Mouse (Mus musculus): ENCODE data around the gene Abhd17b. TPM values are rescaled to one million over a fixed set of nuclear protein-coding genes. Genes with fewer than 3 reads are reported as not detected.
A peak's percentile ranks its signal among the peaks of the same experiment; 100 is the strongest.

The Abhd17b gene
- 55.3 and 55.6 TPM in 2 replicates for polyA plus RNA-seq (2014; fragmentation: Nextera tagmentation; extraction: Ambion mirVana)

- H3K4me2 ChIP-seq: peak within 1 kb of the TSS; percentile 85
- peak; percentile 67 for ATAC-seq (ENCODE audit: low FRiP score)
Measured at GRCm38 (mm10) chr19:21653172-21653981, at the start of gene Abhd17b. Abhd17b (plus strand) TSS chr19:21653185.

GRCm38 (mm10) chr19:21603836-21604235 is 49.1 kb upstream of the Abhd17b start:
- no peaks in the 10 kb centered on the region; the same call in 1 of the 2 replicates for H3K9me3 ChIP-seq (ENCODE audit: control insufficient read depth, low read length)
- DNase-seq (ENCODE audit: low spot score, missing footprints) (no peak), ATAC-seq (ENCODE audit: low FRiP score) (no peak)
- H3K27ac ChIP-seq (ENCODE audit: low read depth, low read length): no peak overlapping the region
- no peak overlapping the region for H3K9ac ChIP-seq (ENCODE audit: low read length)
- WGBS: 79% methylated on average over 3 of the region's 3 CpGs
- no peaks in the 10 kb centered on the region for H3K27me3 ChIP-seq (ENCODE audit: control insufficient read depth, insufficient read depth, low read length)
- H3K36me3 ChIP-seq (ENCODE audit: control insufficient read depth, insufficient read depth, low read length): no peaks in the 10 kb centered on the region
- H3K4me1 ChIP-seq (ENCODE audit: control insufficient read depth, insufficient read depth, low read length): peaks cover 7% of the 10 kb centered on the region; the same call in 1 of the 2 replicates
- H3K4me3 ChIP-seq (ENCODE audit: low read depth, low read length): no peak overlapping the region
- H3K4me2 ChIP-seq: no peak overlapping the region

More at GRCm38 (mm10) chr19:21653172-21653981, at the start of gene Abhd17b:
- Histone ChIP-seq H3K27ac (ENCODE audit: low read depth, low read length) (peak within 1 kb of the TSS; percentile 99), H3K36me3 (ENCODE audit: control insufficient read depth, insufficient read depth, low read length) (no peaks in the 10 kb centered on the region), H3K9me3 (ENCODE audit: control insufficient read depth, low read length) (no peaks in the 10 kb centered on the region), H3K4me1 (ENCODE audit: control insufficient read depth, insufficient read depth, low read length) (peaks cover 14% of the 10 kb centered on the region), H3K4me3 (ENCODE audit: low read depth, low read length) (peak within 1 kb of the TSS; percentile 90), H3K27me3 (ENCODE audit: control insufficient read depth, insufficient read depth, low read length) (no peaks in the 10 kb centered on the region), H3K9ac (ENCODE audit: low read length) (peak within 1 kb of the TSS; percentile 95)
- DNase-seq (ENCODE audit: low spot score, missing footprints): peak; percentile 96
- under 1% methylated on average over 68 of the region's 105 CpGs for WGBS

DNA sequence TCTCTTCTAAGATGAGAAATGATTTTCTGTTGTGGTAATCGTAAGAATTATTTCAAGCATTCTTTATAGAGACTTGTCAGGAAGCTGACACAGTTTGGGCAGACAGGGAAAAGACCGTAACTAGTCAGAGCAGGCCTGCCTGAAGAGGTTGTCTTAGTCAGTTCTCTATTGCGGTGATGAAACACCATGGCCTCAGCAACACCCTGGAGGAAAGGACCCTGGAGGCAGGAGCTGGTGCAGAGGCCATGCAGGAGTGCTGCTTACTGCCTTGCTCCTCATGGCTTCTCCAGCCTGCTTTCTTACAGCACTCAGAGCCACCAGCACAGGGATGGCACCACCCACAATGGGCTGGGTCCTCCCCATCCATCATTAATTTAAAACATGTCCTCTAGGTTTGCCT is 47.7 kb upstream of the Abhd17b start:
- ATAC-seq (ENCODE audit: low FRiP score) (no peak), DNase-seq (ENCODE audit: low spot score, missing footprints) (no peak)
- no peak overlapping the region for H3K9ac ChIP-seq (ENCODE audit: low read length)
- no peak overlapping the region for H3K4me3 ChIP-seq (ENCODE audit: low read depth, low read length)
- H3K27me3 ChIP-seq (ENCODE audit: control insufficient read depth, insufficient read depth, low read length): no peaks in the 10 kb centered on the region
- WGBS: 95% methylated on average over 3 of the region's 3 CpGs
- no peaks in the 10 kb centered on the region for H3K36me3 ChIP-seq (ENCODE audit: control insufficient read depth, insufficient read depth, low read length)
- no peak overlapping the region for H3K4me2 ChIP-seq
- no peaks in the 10 kb centered on the region; the same call in 1 of the 2 replicates for H3K9me3 ChIP-seq (ENCODE audit: control insufficient read depth, low read length)
- peaks cover 7% of the 10 kb centered on the region; the same call in 1 of the 2 replicates for H3K4me1 ChIP-seq (ENCODE audit: control insufficient read depth, insufficient read depth, low read length)
- H3K27ac ChIP-seq (ENCODE audit: low read depth, low read length): no peak overlapping the region

DNA sequence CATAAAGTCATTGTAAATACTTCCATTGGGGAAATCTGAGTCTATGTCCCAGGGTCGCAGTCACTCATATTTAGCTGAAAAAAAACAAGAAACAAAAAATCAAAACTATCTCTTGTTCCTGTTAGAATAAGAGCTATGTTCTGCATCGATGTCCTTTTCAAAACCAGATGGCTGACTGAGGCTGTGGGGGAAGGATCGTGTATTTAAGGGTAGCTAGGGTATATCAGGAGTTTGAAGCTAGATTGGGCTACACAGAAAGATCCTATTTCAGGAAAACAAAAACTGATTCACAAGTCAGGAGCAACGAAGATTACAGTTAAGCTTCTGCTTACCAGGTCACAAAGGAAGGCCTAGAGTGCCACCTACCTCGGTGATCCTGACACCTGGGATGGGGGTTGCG is 42.7 kb upstream of the Abhd17b start:
- Histone ChIP-seq H3K27me3 (ENCODE audit: control insufficient read depth, insufficient read depth, low read length) (no peaks in the 10 kb centered on the region), H3K27ac (ENCODE audit: low read depth, low read length) (no peak overlapping the region), H3K9ac (ENCODE audit: low read length) (no peak overlapping the region), H3K9me3 (ENCODE audit: control insufficient read depth, low read length) (no peaks in the 10 kb centered on the region), H3K36me3 (ENCODE audit: control insufficient read depth, insufficient read depth, low read length) (no peaks in the 10 kb centered on the region), H3K4me2 (no peak overlapping the region), H3K4me3 (ENCODE audit: low read depth, low read length) (no peak overlapping the region), H3K4me1 (ENCODE audit: control insufficient read depth, insufficient read depth, low read length) (peaks cover 9% of the 10 kb centered on the region)
- no peak for ATAC-seq (ENCODE audit: low FRiP score)
- no peak for DNase-seq (ENCODE audit: low spot score, missing footprints)
- 79% methylated on average over 6 of the region's 6 CpGs for WGBS

DNA sequence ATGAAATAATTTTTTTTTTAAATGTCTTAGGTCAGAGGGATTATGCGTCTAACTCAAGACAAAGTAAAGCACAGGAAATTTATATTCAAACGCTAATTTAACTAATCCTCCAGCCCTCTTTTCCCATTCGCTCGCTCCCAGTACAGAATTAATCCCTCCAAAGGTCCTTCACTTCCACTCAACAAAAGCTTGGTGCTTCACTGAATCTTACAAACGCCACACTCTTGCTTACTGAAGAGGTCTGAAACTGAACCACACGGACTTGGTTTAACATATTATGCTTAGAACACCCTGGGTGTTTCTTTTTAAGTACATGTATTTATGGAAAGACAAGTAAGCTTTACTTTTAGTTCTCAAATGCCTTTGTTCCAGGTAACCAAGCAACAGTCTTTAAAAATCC is 41.7 kb upstream of the Abhd17b start:
- H3K9ac ChIP-seq (ENCODE audit: low read length): no peak overlapping the region
- H3K27me3 ChIP-seq (ENCODE audit: control insufficient read depth, insufficient read depth, low read length): no peaks in the 10 kb centered on the region
- no peaks in the 10 kb centered on the region for H3K9me3 ChIP-seq (ENCODE audit: control insufficient read depth, low read length)
- peaks cover 9% of the 10 kb centered on the region for H3K4me1 ChIP-seq (ENCODE audit: control insufficient read depth, insufficient read depth, low read length)
- H3K27ac ChIP-seq (ENCODE audit: low read depth, low read length): no peak overlapping the region
- no peaks in the 10 kb centered on the region for H3K36me3 ChIP-seq (ENCODE audit: control insufficient read depth, insufficient read depth, low read length)
- no peak overlapping the region for H3K4me3 ChIP-seq (ENCODE audit: low read depth, low read length)
- no peak overlapping the region for H3K4me2 ChIP-seq
- ATAC-seq (ENCODE audit: low FRiP score) (peak; percentile 54; the same call in 1 of the 2 replicates), DNase-seq (ENCODE audit: low spot score, missing footprints) (peak; percentile 85)
- WGBS: 13% methylated on average over 6 of the region's 6 CpGs

GRCm38 (mm10) chr19:21611725-21612575 is 41.0 kb upstream of the Abhd17b start:
- WGBS: 64% methylated on average over 9 of the region's 9 CpGs
- DNase-seq (ENCODE audit: low spot score, missing footprints): peak; percentile 85
- Histone ChIP-seq H3K27me3 (ENCODE audit: control insufficient read depth, insufficient read depth, low read length) (no peaks in the 10 kb centered on the region), H3K9me3 (ENCODE audit: control insufficient read depth, low read length) (no peaks in the 10 kb centered on the region), H3K27ac (ENCODE audit: low read depth, low read length) (no peak overlapping the region), H3K9ac (ENCODE audit: low read length) (no peak overlapping the region), H3K36me3 (ENCODE audit: control insufficient read depth, insufficient read depth, low read length) (no peaks in the 10 kb centered on the region), H3K4me3 (ENCODE audit: low read depth, low read length) (no peak overlapping the region), H3K4me2 (no peak overlapping the region), H3K4me1 (ENCODE audit: control insufficient read depth, insufficient read depth, low read length) (peaks cover 9% of the 10 kb centered on the region)
- ATAC-seq (ENCODE audit: low FRiP score): peak; percentile 58; the same call in 1 of the 2 replicates

GRCm38 (mm10) chr19:21615801-21616200 is 37.2 kb upstream of the Abhd17b start:
- H3K4me3 ChIP-seq (ENCODE audit: low read depth, low read length): no peak overlapping the region
- DNase-seq (ENCODE audit: low spot score, missing footprints) (no peak), ATAC-seq (ENCODE audit: low FRiP score) (no peak)
- no peaks in the 10 kb centered on the region for H3K36me3 ChIP-seq (ENCODE audit: control insufficient read depth, insufficient read depth, low read length)
- H3K9ac ChIP-seq (ENCODE audit: low read length): no peak overlapping the region
- H3K27me3 ChIP-seq (ENCODE audit: control insufficient read depth, insufficient read depth, low read length): no peaks in the 10 kb centered on the region
- WGBS: 94% methylated on average over 3 of the region's 3 CpGs
- no peak overlapping the region for H3K4me2 ChIP-seq
- H3K27ac ChIP-seq (ENCODE audit: low read depth, low read length): no peak overlapping the region
- H3K4me1 ChIP-seq (ENCODE audit: control insufficient read depth, insufficient read depth, low read length): peaks cover 9% of the 10 kb centered on the region
- no peaks in the 10 kb centered on the region for H3K9me3 ChIP-seq (ENCODE audit: control insufficient read depth, low read length)

- ATAC-seq (ENCODE audit: low FRiP score) (no peak), DNase-seq (ENCODE audit: low spot score, missing footprints) (no peak)
- Histone ChIP-seq H3K27me3 (ENCODE audit: control insufficient read depth, insufficient read depth, low read length) (no peaks in the 10 kb centered on the region), H3K9ac (ENCODE audit: low read length) (no peak overlapping the region), H3K27ac (ENCODE audit: low read depth, low read length) (no peak overlapping the region), H3K9me3 (ENCODE audit: control insufficient read depth, low read length) (no peaks in the 10 kb centered on the region), H3K4me2 (no peak overlapping the region), H3K36me3 (ENCODE audit: control insufficient read depth, insufficient read depth, low read length) (no peaks in the 10 kb centered on the region), H3K4me1 (ENCODE audit: control insufficient read depth, insufficient read depth, low read length) (no peaks in the 10 kb centered on the region), H3K4me3 (ENCODE audit: low read depth, low read length) (no peak overlapping the region)
- 90% methylated on average over 3 of the region's 3 CpGs for WGBS
Measured at GRCm38 (mm10) chr19:21623410-21624147, 29.4 kb upstream of the Abhd17b start.

Data from midbrain, embryonic 11.5 days (tissue).